Mouse (Mus musculus) cerebellum, adult 2 months (tissue): ENCODE results near the gene Hyal2.

Source experiments
- CTCF ChIP-seq: fragments of 200-500 bp; IDR thresholded peaks from 2 replicates; pipeline ENCODE4 v1.5.1; 2011; ENCODE audit warnings: low read depth, mild to moderate bottlenecking, control low read depth, low read length, moderate library complexity, borderline replicate concordance; ENCODE audit not compliant: insufficient read depth
- POLR2A ChIP-seq: fragments of 200-500 bp; IDR thresholded peaks from 2 replicates; pipeline ENCODE4 v1.6.1; 2011; ENCODE audit warnings: low read length, control low read depth, borderline replicate concordance; ENCODE audit not compliant: insufficient read depth

- TF ChIP-seq CTCF (no peak), POLR2A (no peak)
Observed at GRCm38 (mm10) chr9:107521190-107521589, 46.6 kb upstream of the Hyal2 start.
